Mouse (Mus musculus) cerebellum, adult 2 months (tissue): ENCODE data around the gene Olfr1023.

Experiments used
- CTCF ChIP-seq: fragments of 200-500 bp; IDR thresholded peaks from 2 replicates; pipeline ENCODE4 v1.5.1; 2011; ENCODE audit warnings: low read depth, mild to moderate bottlenecking, control low read depth, low read length, moderate library complexity, borderline replicate concordance; ENCODE audit not compliant: insufficient read depth
- POLR2A ChIP-seq: fragments of 200-500 bp; IDR thresholded peaks from 2 replicates; pipeline ENCODE4 v1.6.1; 2011; ENCODE audit warnings: low read length, control low read depth, borderline replicate concordance; ENCODE audit not compliant: insufficient read depth

DNA sequence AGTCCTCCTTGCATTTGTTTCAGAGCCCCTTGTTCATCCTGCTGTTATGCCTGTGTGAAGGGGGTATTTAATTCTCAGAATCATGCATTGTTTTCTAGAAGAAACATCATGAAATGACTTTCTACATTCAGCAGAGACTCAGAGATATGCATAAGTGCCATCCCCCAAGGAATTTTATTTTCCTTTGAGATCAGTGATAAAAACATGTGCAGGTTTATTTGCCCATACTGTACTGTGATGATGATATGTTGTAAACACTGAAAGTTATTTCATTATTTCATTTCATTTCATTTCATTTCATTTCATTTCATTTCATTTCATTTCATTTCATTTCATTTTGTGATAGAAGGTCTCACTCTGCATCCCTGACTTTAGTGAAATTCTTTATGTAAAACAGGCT is 40.1 kb upstream of the Olfr1023 start, which contains the start of gene Olfr1019:
- TF ChIP-seq CTCF (no peak), POLR2A (no peak)
